Mouse (Mus musculus): Measurements from ENCODE around the gene Slc7a5.

GRCm38 (mm10) chr8:121851716-121852115 is 55.8 kb downstream of the Slc7a5 start:
- TF ChIP-seq POLR2A (IDR thresholded peaks at IDR 0.05; ENCODE audit: borderline replicate concordance, extremely low read depth, insufficient read depth, insufficient read length, poor library complexity, severe bottlenecking) (no peak), CTCF (IDR thresholded peaks at IDR 0.05; ENCODE audit: borderline replicate concordance, extremely low read depth, insufficient read depth, insufficient read length) (no peak)
